Mouse (Mus musculus): ENCODE measurements around the gene Tsc22d1. TPM values are rescaled to one million over a fixed set of nuclear protein-coding genes. Genes with fewer than 3 reads are reported as not detected.

Tsc22d1 gene
- polyA plus RNA-seq, 1 experiment: 281 TPM

DNA sequence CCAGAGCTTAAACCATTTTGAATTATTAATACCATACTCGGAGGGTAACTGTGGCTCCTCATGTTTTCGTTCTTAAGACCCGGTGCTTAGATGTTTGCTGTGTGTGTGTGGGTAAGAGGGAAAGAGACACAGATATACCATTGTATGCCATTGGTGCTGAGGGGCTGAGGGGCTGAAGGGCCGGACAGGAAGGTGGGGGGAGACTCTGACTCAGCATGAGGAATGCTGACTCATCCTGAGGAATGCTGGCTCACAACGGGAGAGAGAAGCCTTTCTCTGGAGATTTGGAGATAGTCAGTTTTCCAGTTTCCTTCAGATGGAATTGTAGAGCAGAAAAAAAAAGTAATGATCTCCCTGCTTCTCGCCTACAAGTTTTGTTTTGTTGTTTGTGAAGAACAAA is 63.9 kb downstream of the Tsc22d1 start:
- Histone ChIP-seq H3ac (ENCODE audit: control insufficient read depth, insufficient read length) (peak overlapping the region; percentile 35), H3K79me2 (ENCODE audit: control insufficient read depth, insufficient read depth) (no peaks in the 10 kb centered on the region), H3K4me3 (peak overlapping the region; percentile 19), H3K27me3 (ENCODE audit: control insufficient read depth, insufficient read depth, insufficient read length) (no peaks in the 10 kb centered on the region), H3K36me3 (ENCODE audit: control insufficient read depth, insufficient read depth) (peaks cover 4% of the 10 kb centered on the region), H3K4me2 (ENCODE audit: low read depth) (peak overlapping the region; percentile 98)
- TF ChIP-seq E2F4 (IDR thresholded peaks at IDR 0.05; ENCODE audit: insufficient read depth): no peak
- TF ChIP-seq POLR2A (IDR thresholded peaks at IDR 0.05; ENCODE audit: insufficient read length, low read depth): peak; percentile 24

DNA sequence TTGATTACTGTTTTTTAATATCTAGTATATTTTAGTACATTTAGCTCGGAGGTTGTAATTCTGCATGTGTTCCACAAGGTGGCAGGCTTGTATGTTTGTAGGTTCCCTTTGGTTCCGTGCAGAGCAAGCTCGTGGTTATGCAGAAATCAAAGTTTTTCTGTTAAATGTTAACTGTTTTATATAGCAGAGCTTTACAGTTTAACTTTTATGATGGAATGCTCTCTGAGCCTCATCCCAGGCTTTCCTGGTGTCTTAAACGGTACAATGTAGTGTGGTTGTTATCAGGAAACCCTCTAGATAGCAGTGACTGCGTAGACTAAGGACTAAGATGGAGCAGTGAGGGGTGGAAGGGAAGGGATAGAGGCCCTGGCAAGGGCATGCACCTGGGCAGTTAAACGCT is 65.1 kb downstream of the Tsc22d1 start:
- TF ChIP-seq E2F4 (IDR thresholded peaks at IDR 0.05; ENCODE audit: insufficient read depth) (no peak), MAX (IDR thresholded peaks at IDR 0.05; ENCODE audit: low read depth) (no peak), POLR2AphosphoS2 (IDR thresholded peaks at IDR 0.05; ENCODE audit: insufficient read length, low read depth) (no peak), USF1 (IDR thresholded peaks at IDR 0.05; ENCODE audit: low read depth) (no peak), CEBPB (IDR thresholded peaks at IDR 0.05; ENCODE audit: insufficient read depth, poor library complexity, severe bottlenecking) (no peak), TCF3 (IDR thresholded peaks at IDR 0.05; ENCODE audit: insufficient read length, low read depth) (no peak)
- peaks cover 4% of the 10 kb centered on the region for H3K36me3 ChIP-seq (ENCODE audit: control insufficient read depth, insufficient read depth)
- H3K4me3 ChIP-seq: peak overlapping the region; percentile 19
- no peak overlapping the region for H3ac ChIP-seq (ENCODE audit: control insufficient read depth, insufficient read length)
- H3K27me3 ChIP-seq (ENCODE audit: control insufficient read depth, insufficient read depth, insufficient read length): no peaks in the 10 kb centered on the region
- peak overlapping the region; percentile 98 for H3K4me2 ChIP-seq (ENCODE audit: low read depth)
- peaks cover 4% of the 10 kb centered on the region for H3K79me2 ChIP-seq (ENCODE audit: control insufficient read depth, insufficient read depth)

DNA sequence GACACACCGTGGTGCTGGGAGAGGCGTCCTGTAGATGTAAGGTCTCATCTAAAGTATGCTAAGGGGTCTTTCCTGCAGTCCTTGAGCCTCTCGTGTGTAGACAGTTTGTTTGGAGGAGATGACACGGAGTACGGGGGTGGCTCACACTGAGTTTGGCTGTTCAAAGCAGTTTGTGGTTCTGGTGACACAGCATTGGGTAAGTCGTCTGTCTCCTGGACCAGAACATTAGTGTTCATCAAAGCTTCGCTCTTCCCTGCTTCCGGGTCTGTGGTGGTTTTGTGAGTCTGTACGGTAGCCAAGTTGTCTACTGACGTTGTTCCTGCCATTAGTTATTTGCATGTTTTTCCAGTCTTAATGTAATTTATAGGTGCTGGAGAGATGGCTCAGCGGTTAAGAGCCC is 65.7 kb downstream of the Tsc22d1 start:
- H3K79me2 ChIP-seq (ENCODE audit: control insufficient read depth, insufficient read depth): peaks cover 6% of the 10 kb centered on the region
- H3K4me3 ChIP-seq: peak overlapping the region; percentile 19
- H3K4me2 ChIP-seq (ENCODE audit: low read depth): peak overlapping the region; percentile 98
- peaks cover under 1% of the 10 kb centered on the region for H3K36me3 ChIP-seq (ENCODE audit: control insufficient read depth, insufficient read depth)
- H3ac ChIP-seq (ENCODE audit: control insufficient read depth, insufficient read length): no peak overlapping the region
- no peaks in the 10 kb centered on the region for H3K27me3 ChIP-seq (ENCODE audit: control insufficient read depth, insufficient read depth, insufficient read length)
- no peak for TF ChIP-seq TCF12 (IDR thresholded peaks at IDR 0.05; ENCODE audit: insufficient read depth, poor library complexity, severe bottlenecking)

DNA sequence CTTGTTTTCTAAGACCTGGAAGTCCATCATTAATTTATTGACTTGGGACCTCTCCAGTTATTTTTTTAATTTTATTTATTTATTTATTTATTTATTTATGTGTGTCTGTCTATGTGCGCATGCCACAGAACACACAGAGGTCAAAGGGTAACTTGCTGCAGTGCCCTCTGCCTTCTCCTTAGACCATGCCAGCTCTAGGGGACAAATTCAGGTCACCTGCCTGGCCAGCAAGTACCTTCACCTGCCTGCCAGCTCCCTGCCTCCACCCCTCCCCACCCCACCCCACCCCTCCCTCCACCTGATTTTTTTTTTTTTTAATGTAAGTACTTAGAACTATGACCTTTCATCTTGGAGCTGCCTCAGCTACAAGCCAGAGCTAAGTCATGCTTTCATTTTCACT is 68.9 kb downstream of the Tsc22d1 start:
- Histone ChIP-seq H3K79me2 (ENCODE audit: control insufficient read depth, insufficient read depth) (peaks cover 12% of the 10 kb centered on the region), H3ac (ENCODE audit: control insufficient read depth, insufficient read length) (no peak overlapping the region), H3K27me3 (ENCODE audit: control insufficient read depth, insufficient read depth, insufficient read length) (no peaks in the 10 kb centered on the region), H3K36me3 (ENCODE audit: control insufficient read depth, insufficient read depth) (no peaks in the 10 kb centered on the region), H3K4me3 (no peak overlapping the region), H3K4me2 (ENCODE audit: low read depth) (no peak overlapping the region)
- TF ChIP-seq POLR2AphosphoS2 (IDR thresholded peaks at IDR 0.05; ENCODE audit: insufficient read length, low read depth): no peak
- TF ChIP-seq TCF12 (IDR thresholded peaks at IDR 0.05; ENCODE audit: insufficient read depth, poor library complexity, severe bottlenecking): no peak
- no peak for TF ChIP-seq POLR2A (IDR thresholded peaks at IDR 0.05; ENCODE audit: insufficient read length, low read depth)
- TF ChIP-seq USF1 (IDR thresholded peaks at IDR 0.05; ENCODE audit: low read depth): no peak
- TF ChIP-seq TCF3 (IDR thresholded peaks at IDR 0.05; ENCODE audit: insufficient read length, low read depth): no peak
- TF ChIP-seq E2F4 (IDR thresholded peaks at IDR 0.05; ENCODE audit: insufficient read depth): no peak
- no peak for TF ChIP-seq REST (IDR thresholded peaks at IDR 0.05; ENCODE audit: insufficient read depth, insufficient read length)
- no peak for TF ChIP-seq MYOD1 (IDR thresholded peaks at IDR 0.05; ENCODE audit: control insufficient read depth in 1 of 3, insufficient read length in 2 of 3, low read depth in 2 of 3)
- TF ChIP-seq MYOG (IDR thresholded peaks at IDR 0.05; ENCODE audit: control insufficient read depth in 1 of 3, insufficient read depth in 1 of 3, insufficient read length in 2 of 3, low read depth in 2 of 3): no peak
- TF ChIP-seq SRF (IDR thresholded peaks at IDR 0.05; ENCODE audit: control insufficient read depth, insufficient read length, low read depth): no peak
- no peak for TF ChIP-seq MAX (IDR thresholded peaks at IDR 0.05; ENCODE audit: low read depth)
- no peak for TF ChIP-seq CEBPB (IDR thresholded peaks at IDR 0.05; ENCODE audit: insufficient read depth, poor library complexity, severe bottlenecking)

DNA sequence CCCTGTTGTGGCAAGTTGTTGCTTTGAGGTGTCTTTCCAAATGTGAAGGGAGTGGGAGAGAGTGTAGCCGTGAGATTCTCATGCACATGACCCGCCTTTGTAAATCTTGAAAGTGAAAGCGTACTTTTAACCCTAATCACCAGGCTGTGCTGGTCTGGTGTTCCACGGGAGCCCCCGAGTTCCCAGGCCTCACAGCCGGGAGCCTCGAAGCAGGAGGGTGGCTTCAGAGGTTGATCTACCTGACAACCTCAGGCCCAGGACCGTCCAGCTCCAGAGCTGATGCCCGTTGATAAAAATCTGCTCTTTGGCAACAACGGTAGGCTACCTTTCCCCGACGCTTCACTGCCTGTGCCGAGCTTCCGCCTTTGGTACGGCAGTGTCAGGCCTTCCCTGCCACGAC is 72.8 kb downstream of the Tsc22d1 start:
- H3K36me3 ChIP-seq (ENCODE audit: control insufficient read depth, insufficient read depth): no peaks in the 10 kb centered on the region
- no peak overlapping the region for H3K4me2 ChIP-seq (ENCODE audit: low read depth)
- H3K27me3 ChIP-seq (ENCODE audit: control insufficient read depth, insufficient read depth, insufficient read length): no peaks in the 10 kb centered on the region
- H3K4me3 ChIP-seq: no peak overlapping the region
- TF ChIP-seq MAX (IDR thresholded peaks at IDR 0.05; ENCODE audit: low read depth): no peak
- no peak for TF ChIP-seq MYOG (IDR thresholded peaks at IDR 0.05; ENCODE audit: control insufficient read depth in 1 of 3, insufficient read depth in 1 of 3, insufficient read length in 2 of 3, low read depth in 2 of 3)
- no peak for TF ChIP-seq CEBPB (IDR thresholded peaks at IDR 0.05; ENCODE audit: insufficient read depth, poor library complexity, severe bottlenecking)
- TF ChIP-seq TCF3 (IDR thresholded peaks at IDR 0.05; ENCODE audit: insufficient read length, low read depth): no peak
- TF ChIP-seq USF1 (IDR thresholded peaks at IDR 0.05; ENCODE audit: low read depth): no peak
- no peak for TF ChIP-seq MYOD1 (IDR thresholded peaks at IDR 0.05; ENCODE audit: control insufficient read depth in 1 of 3, insufficient read length in 2 of 3, low read depth in 2 of 3)
- no peak for TF ChIP-seq REST (IDR thresholded peaks at IDR 0.05; ENCODE audit: insufficient read depth, insufficient read length)
- TF ChIP-seq E2F4 (IDR thresholded peaks at IDR 0.05; ENCODE audit: insufficient read depth): no peak
- no peak overlapping the region for H3ac ChIP-seq (ENCODE audit: control insufficient read depth, insufficient read length)
- H3K79me2 ChIP-seq (ENCODE audit: control insufficient read depth, insufficient read depth): peaks cover 12% of the 10 kb centered on the region

Measured in myocyte (in vitro differentiated cells).